Mouse (Mus musculus) kidney, postnatal 0 days (tissue): ENCODE results near the gene Mettl7b. TPM values are rescaled to one million over a fixed set of nuclear protein-coding genes. Genes with fewer than 3 reads are reported as not detected.

Experiments used
- ATAC-seq: fragments of 200-750 bp; cut with Nextera tagmentation; replicated peaks from 2 replicates; pipeline ENCODE4 v1.8.0; 2017; ENCODE audit warnings: low read depth, moderate number of reproducible peaks, moderate TSS enrichment, moderate library complexity; ENCODE audit not compliant: low FRiP score
- DNase-seq: peaks from one replicate; pipeline ENCODE4 v3.0.0-alpha.2; 2016; ENCODE audit warnings: low spot score
- H3K27ac ChIP-seq: fragments of 300-500 bp; sonication (generic); 2 replicates; pipeline ENCODE4 v1.5.1; 2014; ENCODE audit warnings: mild to moderate bottlenecking
- H3K27me3 ChIP-seq: fragments of 300-500 bp; sonication (generic); 2 replicates; pipeline ENCODE4 v1.6.1; 2014; ENCODE audit warnings: low read length, mixed read lengths; ENCODE audit not compliant: insufficient read depth
- H3K36me3 ChIP-seq: fragments of 300-500 bp; sonication (generic); 2 replicates; pipeline ENCODE4 v1.6.1; 2014; ENCODE audit warnings: low read length, mixed read lengths; ENCODE audit not compliant: insufficient read depth
- H3K4me1 ChIP-seq: fragments of 300-500 bp; sonication (generic); replicated peaks from 2 replicates; pipeline ENCODE4 v1.6.1; 2014; ENCODE audit warnings: antibody characterized with exemption, low read length, mixed read lengths; ENCODE audit not compliant: insufficient read depth
- H3K4me2 ChIP-seq: fragments of 300-500 bp; sonication (generic); 2 replicates; pipeline ENCODE4 v1.6.1; 2014; ENCODE audit warnings: mild to moderate bottlenecking, low read length, moderate library complexity, mixed read lengths
- H3K4me3 ChIP-seq: fragments of 300-500 bp; sonication (generic); replicated peaks from 2 replicates; pipeline ENCODE4 v1.5.1; 2014; ENCODE audit warnings: low read depth, low read length
- H3K9ac ChIP-seq: fragments of 300-500 bp; sonication (generic); 2 replicates; pipeline ENCODE4 v1.6.1; 2014; ENCODE audit warnings: low read depth, low read length
- H3K9me3 ChIP-seq: fragments of 300-500 bp; sonication (generic); replicated peaks from 2 replicates; pipeline ENCODE4 v1.6.1; 2016; ENCODE audit warnings: low read length, inconsistent platforms, mixed read lengths
- CTCF ChIP-seq: IDR thresholded peaks from 2 replicates; pipeline ENCODE4 v1.5.1; 2016; ENCODE audit warnings: antibody characterized with exemption, low read depth, mild to moderate bottlenecking, moderate library complexity
- WGBS: fragments of 180-500 bp; shearing (Covaris S2); extraction: QIAGEN DNeasy Blood & Tissue Kit; methylation state at CpG from one replicate; pipeline ENCODE4 v1.1.7; 2014; 5-methylcytosine and 5-hydroxymethylcytosine counted together
- polyA plus RNA-seq: library from polyadenylated mRNA; unstranded; fragments of >200 nt; fragmentation: Nextera tagmentation; extraction: Ambion mirVana; gene quantifications from 2 replicates; pipeline ENCODE4 v1.2.1, GENCODE M21; 2015

Gene Mettl7b
- polyA plus RNA-seq, 1 experiment from 2014 or later = 59.9 TPM

GRCm38 (mm10) chr10:128931441-128931840 lies 29.3 kb downstream of the Mettl7b start:
- 12% methylated on average over 2 of the region's 2 CpGs for WGBS
- Histone ChIP-seq H3K4me3 (no peak overlapping the region), H3K9ac (no peak overlapping the region), H3K27ac (no peak overlapping the region), H3K4me2 (no peak overlapping the region), H3K9me3 (no peaks in the 10 kb centered on the region), H3K4me1 (peaks cover 4% of the 10 kb centered on the region; the same call in 1 of the 2 replicates), H3K36me3 (no peaks in the 10 kb centered on the region), H3K27me3 (peaks cover 29% of the 10 kb centered on the region)
- TF ChIP-seq CTCF = no peak
- DNase-seq (no peak), ATAC-seq (no peak)

DNA sequence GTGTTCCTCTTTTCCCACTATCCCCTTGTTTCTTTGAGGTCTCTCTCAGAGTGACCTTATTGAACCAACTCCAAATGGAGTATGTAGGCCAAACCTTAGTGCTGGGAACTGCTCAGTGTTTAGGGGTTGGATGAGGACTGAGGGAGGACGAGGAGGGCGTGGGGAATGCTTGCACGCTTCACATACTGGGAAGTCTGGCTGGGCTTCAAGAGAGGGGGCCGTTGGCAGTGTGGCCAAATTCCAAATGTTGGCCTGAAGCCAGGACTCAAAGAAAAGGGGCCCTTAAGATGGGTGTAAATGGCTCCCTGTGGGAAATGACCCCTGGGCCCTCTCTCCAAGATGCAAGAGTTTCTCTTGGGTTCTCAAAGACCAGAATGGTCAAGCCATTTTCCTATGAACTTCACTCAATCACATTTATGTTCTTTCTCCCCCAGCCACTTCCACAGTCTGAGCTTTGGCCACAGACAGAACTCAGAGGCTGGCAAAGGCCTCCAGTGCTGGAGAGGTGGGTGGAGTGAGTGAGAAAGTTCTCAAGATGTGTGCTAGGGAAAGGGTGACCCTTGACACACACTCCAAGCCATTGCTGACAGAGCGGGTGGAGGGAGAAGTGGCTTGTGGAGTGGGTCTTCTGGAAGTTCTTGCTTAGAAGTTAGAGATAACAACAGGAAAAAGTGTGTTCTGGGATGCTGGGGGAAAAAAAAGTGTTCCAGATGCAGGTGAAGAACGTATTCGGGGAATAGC lies 31.0 kb downstream of the Mettl7b start:
- no peak overlapping the region for H3K9ac ChIP-seq
- DNase-seq (no peak), ATAC-seq (no peak)
- no peak overlapping the region for H3K4me3 ChIP-seq
- no peak for TF ChIP-seq CTCF
- WGBS = 58% methylated on average over 7 of the region's 7 CpGs
- no peaks in the 10 kb centered on the region for H3K9me3 ChIP-seq
- H3K27ac ChIP-seq = no peak overlapping the region
- peaks cover 23% of the 10 kb centered on the region for H3K27me3 ChIP-seq
- H3K36me3 ChIP-seq = no peaks in the 10 kb centered on the region
- H3K4me2 ChIP-seq = no peak overlapping the region
- peaks cover 4% of the 10 kb centered on the region; the same call in 1 of the 2 replicates for H3K4me1 ChIP-seq

- DNase-seq (no peak), ATAC-seq (no peak)
- Histone ChIP-seq H3K27me3 (peaks cover 9% of the 10 kb centered on the region), H3K27ac (no peak overlapping the region), H3K36me3 (no peaks in the 10 kb centered on the region), H3K4me3 (no peak overlapping the region), H3K4me1 (peaks cover 3% of the 10 kb centered on the region), H3K9me3 (no peaks in the 10 kb centered on the region), H3K4me2 (no peak overlapping the region), H3K9ac (no peak overlapping the region)
- WGBS = 38% methylated on average over 4 of the region's 4 CpGs
- TF ChIP-seq CTCF = no peak
These were observed 32.4 kb downstream of the Mettl7b start for GRCm38 (mm10) chr10:128928356-128928755.

- H3K27me3 ChIP-seq = no peaks in the 10 kb centered on the region
- H3K4me2 ChIP-seq = peak within 1 kb of the TSS; percentile 59
- peak within 1 kb of the TSS; percentile 75 for H3K9ac ChIP-seq
- no peaks in the 10 kb centered on the region for H3K36me3 ChIP-seq
- TF ChIP-seq CTCF = no peak
- 58% methylated on average over 9 of the region's 9 CpGs for WGBS
- H3K4me1 ChIP-seq = peaks cover 31% of the 10 kb centered on the region
- H3K4me3 ChIP-seq = peak within 1 kb of the TSS; percentile 65
- peak within 1 kb of the TSS; percentile 95 for H3K27ac ChIP-seq
- DNase-seq = no peak
- H3K9me3 ChIP-seq = no peaks in the 10 kb centered on the region
- ATAC-seq = no peak
These were observed 36.9 kb downstream of the Mettl7b start, which contains the start of gene Bloc1s1 for GRCm38 (mm10) chr10:128923935-128924334. Gene Bloc1s1, minus strand, starts transcription at chr10:128924035.

GRCm38 (mm10) chr10:128923013-128923691 lies 37.6 kb downstream of the Mettl7b start:
- Histone ChIP-seq H3K27me3 (no peaks in the 10 kb centered on the region), H3K36me3 (no peaks in the 10 kb centered on the region), H3K4me3 (peak overlapping the region; percentile 65), H3K27ac (peak overlapping the region; percentile 95), H3K9me3 (no peaks in the 10 kb centered on the region), H3K4me2 (peak overlapping the region; percentile 59), H3K4me1 (peaks cover 31% of the 10 kb centered on the region), H3K9ac (peak overlapping the region; percentile 75)
- DNase-seq = peak; percentile 93
- whole genome bisulfite sequencing = under 1% methylated on average over 42 of the region's 42 CpGs
- ATAC-seq = peak; percentile 95
- TF ChIP-seq CTCF = peak; percentile 65

GRCm38 (mm10) chr10:128922822-128923012 lies 38.1 kb downstream of the Mettl7b start, which contains the start of gene Rdh5:
Gene Rdh5, minus strand, starts transcription at chr10:128922888.
- H3K4me1 ChIP-seq = peaks cover 31% of the 10 kb centered on the region
- peak within 1 kb of the TSS; percentile 95 for H3K27ac ChIP-seq
- no peak for ATAC-seq
- no peak for TF ChIP-seq CTCF
- H3K27me3 ChIP-seq = no peaks in the 10 kb centered on the region
- peak within 1 kb of the TSS; percentile 75 for H3K9ac ChIP-seq
- H3K4me3 ChIP-seq = peak within 1 kb of the TSS; percentile 65
- H3K4me2 ChIP-seq = peak within 1 kb of the TSS; percentile 59
- WGBS = 16% methylated on average over 1 of the region's 1 CpGs
- DNase-seq = no peak
- H3K36me3 ChIP-seq = 0 out of 2 replicates have a peak, but pooled peaks cover under 1% of the 10 kb centered on the region
- no peaks in the 10 kb centered on the region for H3K9me3 ChIP-seq
